Mouse (Mus musculus) lung, embryonic 15.5 days (tissue): ENCODE results near the gene Dusp5. TPM values are rescaled to one million over a fixed set of nuclear protein-coding genes. Genes with fewer than 3 reads are reported as not detected.

Experiments used
- ATAC-seq: fragments of 200-750 bp; cut with Nextera tagmentation; 2 replicates; pipeline ENCODE4 v1.8.0; 2017; ENCODE audit warnings: moderate number of reproducible peaks, borderline replicate concordance; ENCODE audit not compliant: low FRiP score, low TSS enrichment; ENCODE audit errors: extremely low read depth
- H3K27ac ChIP-seq: fragments of 300-500 bp; sonication (generic); 2 replicates; pipeline ENCODE4 v1.5.1; 2015; ENCODE audit warnings: moderate library complexity, mild to moderate bottlenecking, inconsistent platforms
- H3K27me3 ChIP-seq: fragments of 300-500 bp; sonication (generic); 2 replicates; pipeline ENCODE4 v1.6.1; 2015; ENCODE audit warnings: inconsistent platforms
- H3K36me3 ChIP-seq: fragments of 300-500 bp; sonication (generic); 2 replicates; pipeline ENCODE4 v1.6.1; 2015; ENCODE audit warnings: inconsistent platforms
- H3K4me1 ChIP-seq: fragments of 300-500 bp; sonication (generic); 2 replicates; pipeline ENCODE4 v1.6.1; 2015; ENCODE audit warnings: inconsistent platforms
- H3K4me2 ChIP-seq: fragments of 300-500 bp; sonication (generic); 2 replicates; pipeline ENCODE4 v1.6.1; 2015; ENCODE audit warnings: inconsistent platforms, mild to moderate bottlenecking, moderate library complexity
- H3K4me3 ChIP-seq: fragments of 300-500 bp; sonication (generic); 2 replicates; pipeline ENCODE4 v1.5.1; 2015; ENCODE audit warnings: mild to moderate bottlenecking, inconsistent platforms
- H3K9ac ChIP-seq: fragments of 300-500 bp; sonication (generic); 2 replicates; pipeline ENCODE4 v1.6.1; 2015; ENCODE audit warnings: inconsistent platforms
- H3K9me3 ChIP-seq: fragments of 300-500 bp; sonication (generic); 2 replicates; pipeline ENCODE4 v1.6.1; 2016; ENCODE audit warnings: inconsistent platforms
- WGBS: fragments of 180-500 bp; shearing (Covaris S2); methylation state at CpG from one replicate; pipeline ENCODE4 v1.1.7; 2015; 5-methylcytosine and 5-hydroxymethylcytosine counted together
- polyA plus RNA-seq: library from polyadenylated mRNA; unstranded; fragments of >200 nt; fragmentation: Nextera tagmentation; extraction: Ambion mirVana; gene quantifications from 2 replicates; pipeline ENCODE4 v1.2.1, GENCODE M21; 2015

The Dusp5 gene
- polyA plus RNA-seq, 1 experiment from 2014 or later: 7.8 TPM

GRCm38 (mm10) chr19:53519549-53519948 lies 9.4 kb upstream of the Dusp5 start:
- Histone ChIP-seq H3K4me2 (no peak overlapping the region), H3K4me1 (peaks cover 5% of the 10 kb centered on the region; the same call in 1 of the 2 replicates), H3K36me3 (no peaks in the 10 kb centered on the region), H3K27ac (no peak overlapping the region), H3K27me3 (no peaks in the 10 kb centered on the region), H3K9ac (no peak overlapping the region), H3K9me3 (no peaks in the 10 kb centered on the region), H3K4me3 (no peak overlapping the region)
- 39% methylated on average over 8 of the region's 8 CpGs for WGBS
- ATAC-seq: no peak

- no peak for ATAC-seq
These were observed 8.9 kb upstream of the Dusp5 start for GRCm38 (mm10) chr19:53519981-53520380.

GRCm38 (mm10) chr19:53521137-53521795 lies 7.6 kb upstream of the Dusp5 start:
- no peak overlapping the region for H3K4me3 ChIP-seq
- H3K9me3 ChIP-seq: no peaks in the 10 kb centered on the region
- H3K27ac ChIP-seq: no peak overlapping the region
- 29% methylated on average over 11 of the region's 11 CpGs for WGBS
- no peak for ATAC-seq
- H3K9ac ChIP-seq: no peak overlapping the region
- no peaks in the 10 kb centered on the region for H3K27me3 ChIP-seq
- peaks cover 5% of the 10 kb centered on the region; the same call in 1 of the 2 replicates for H3K4me1 ChIP-seq
- H3K36me3 ChIP-seq: no peaks in the 10 kb centered on the region
- H3K4me2 ChIP-seq: no peak overlapping the region

More at GRCm38 (mm10) chr19:53519981-53520380, 8.9 kb upstream of the Dusp5 start:
- H3K9me3 ChIP-seq: no peaks in the 10 kb centered on the region
- H3K9ac ChIP-seq: no peak overlapping the region
- H3K36me3 ChIP-seq: no peaks in the 10 kb centered on the region
- no peak overlapping the region for H3K4me2 ChIP-seq
- H3K27me3 ChIP-seq: no peaks in the 10 kb centered on the region
- 63% methylated on average over 10 of the region's 10 CpGs for WGBS
- H3K27ac ChIP-seq: no peak overlapping the region
- no peak overlapping the region for H3K4me3 ChIP-seq
- H3K4me1 ChIP-seq: peaks cover 5% of the 10 kb centered on the region; the same call in 1 of the 2 replicates

- Histone ChIP-seq H3K36me3 (no peaks in the 10 kb centered on the region), H3K9ac (no peak overlapping the region), H3K9me3 (no peaks in the 10 kb centered on the region), H3K27ac (no peak overlapping the region), H3K4me3 (no peak overlapping the region), H3K4me2 (no peak overlapping the region), H3K27me3 (peaks cover 12% of the 10 kb centered on the region; the same call in 1 of the 2 replicates), H3K4me1 (peaks cover 9% of the 10 kb centered on the region)
- WGBS: 24% methylated on average over 10 of the region's 10 CpGs
- ATAC-seq: no peak
These were observed 1.4 kb upstream of the Dusp5 start for GRCm38 (mm10) chr19:53527480-53527879.

- Histone ChIP-seq H3K9ac (peak overlapping the region; percentile 63), H3K4me3 (peak overlapping the region; percentile 77), H3K9me3 (no peaks in the 10 kb centered on the region), H3K27me3 (peaks cover 12% of the 10 kb centered on the region; the same call in 1 of the 2 replicates), H3K4me1 (peaks cover 9% of the 10 kb centered on the region), H3K27ac (no peak overlapping the region), H3K4me2 (peak overlapping the region; percentile 97), H3K36me3 (no peaks in the 10 kb centered on the region)
- WGBS: 1% methylated on average over 13 of the region's 13 CpGs
- ATAC-seq: no peak
These were observed 733 bp upstream of the Dusp5 start for GRCm38 (mm10) chr19:53528131-53528621.

GRCm38 (mm10) chr19:53529455-53529704 lies 471 bp downstream of the Dusp5 start:
- Histone ChIP-seq H3K27ac (no peak overlapping the region), H3K4me3 (peak overlapping the region; percentile 77), H3K4me1 (peaks cover 9% of the 10 kb centered on the region), H3K4me2 (peak overlapping the region; percentile 97), H3K9me3 (no peaks in the 10 kb centered on the region), H3K36me3 (no peaks in the 10 kb centered on the region), H3K27me3 (peaks cover 12% of the 10 kb centered on the region; the same call in 1 of the 2 replicates), H3K9ac (peak overlapping the region; percentile 63)
- WGBS: under 1% methylated on average over 14 of the region's 36 CpGs
- ATAC-seq: no peak; the same call in 1 of the 2 replicates

GRCm38 (mm10) chr19:53529705-53530562 lies 1.0 kb downstream of the Dusp5 start:
- Histone ChIP-seq H3K36me3 (no peaks in the 10 kb centered on the region), H3K27ac (no peak overlapping the region), H3K4me1 (peaks cover 9% of the 10 kb centered on the region), H3K4me3 (peak overlapping the region; percentile 77), H3K9ac (peak overlapping the region; percentile 63), H3K27me3 (peaks cover 12% of the 10 kb centered on the region; the same call in 1 of the 2 replicates), H3K9me3 (no peaks in the 10 kb centered on the region), H3K4me2 (peak overlapping the region; percentile 97)
- peak; percentile 24; the same call in 1 of the 2 replicates for ATAC-seq
- 7% methylated on average over 31 of the region's 31 CpGs for WGBS

GRCm38 (mm10) chr19:53531416-53531815 lies 2.5 kb downstream of the Dusp5 start:
- WGBS: 54% methylated on average over 10 of the region's 10 CpGs
- Histone ChIP-seq H3K9me3 (no peaks in the 10 kb centered on the region), H3K4me3 (no peak overlapping the region), H3K4me1 (peaks cover 9% of the 10 kb centered on the region), H3K9ac (no peak overlapping the region), H3K27me3 (peaks cover 12% of the 10 kb centered on the region; the same call in 1 of the 2 replicates), H3K36me3 (no peaks in the 10 kb centered on the region), H3K27ac (no peak overlapping the region), H3K4me2 (peak overlapping the region; percentile 20)
- ATAC-seq: no peak

- Histone ChIP-seq H3K4me3 (no peak overlapping the region), H3K36me3 (no peaks in the 10 kb centered on the region), H3K27me3 (peaks cover 12% of the 10 kb centered on the region; the same call in 1 of the 2 replicates), H3K9me3 (no peaks in the 10 kb centered on the region), H3K4me1 (peaks cover 9% of the 10 kb centered on the region), H3K27ac (no peak overlapping the region), H3K4me2 (peak overlapping the region; percentile 20; the same call in 1 of the 2 replicates), H3K9ac (no peak overlapping the region)
- no peak for ATAC-seq
- WGBS: 53% methylated on average over 6 of the region's 6 CpGs
These were observed 3.1 kb downstream of the Dusp5 start for GRCm38 (mm10) chr19:53532021-53532420.

GRCm38 (mm10) chr19:53532676-53533075 lies 3.8 kb downstream of the Dusp5 start:
- H3K27me3 ChIP-seq: peaks cover 12% of the 10 kb centered on the region; the same call in 1 of the 2 replicates
- no peak overlapping the region for H3K9ac ChIP-seq
- no peak for ATAC-seq
- no peak overlapping the region for H3K4me2 ChIP-seq
- H3K36me3 ChIP-seq: no peaks in the 10 kb centered on the region
- no peaks in the 10 kb centered on the region for H3K9me3 ChIP-seq
- no peak overlapping the region for H3K27ac ChIP-seq
- peaks cover 9% of the 10 kb centered on the region for H3K4me1 ChIP-seq
- WGBS: 47% methylated on average over 6 of the region's 6 CpGs
- H3K4me3 ChIP-seq: no peak overlapping the region

- 79% methylated on average over 7 of the region's 7 CpGs for WGBS
- Histone ChIP-seq H3K27me3 (peaks cover 12% of the 10 kb centered on the region; the same call in 1 of the 2 replicates), H3K4me1 (peaks cover 9% of the 10 kb centered on the region), H3K4me2 (no peak overlapping the region), H3K36me3 (no peaks in the 10 kb centered on the region), H3K4me3 (no peak overlapping the region), H3K9ac (no peak overlapping the region), H3K9me3 (no peaks in the 10 kb centered on the region), H3K27ac (no peak overlapping the region)
- ATAC-seq: no peak
These were observed 4.3 kb downstream of the Dusp5 start for GRCm38 (mm10) chr19:53533236-53533635.
